ENCODE assay signal across 15 mouse cellular contexts in the genomic region with DNA sequence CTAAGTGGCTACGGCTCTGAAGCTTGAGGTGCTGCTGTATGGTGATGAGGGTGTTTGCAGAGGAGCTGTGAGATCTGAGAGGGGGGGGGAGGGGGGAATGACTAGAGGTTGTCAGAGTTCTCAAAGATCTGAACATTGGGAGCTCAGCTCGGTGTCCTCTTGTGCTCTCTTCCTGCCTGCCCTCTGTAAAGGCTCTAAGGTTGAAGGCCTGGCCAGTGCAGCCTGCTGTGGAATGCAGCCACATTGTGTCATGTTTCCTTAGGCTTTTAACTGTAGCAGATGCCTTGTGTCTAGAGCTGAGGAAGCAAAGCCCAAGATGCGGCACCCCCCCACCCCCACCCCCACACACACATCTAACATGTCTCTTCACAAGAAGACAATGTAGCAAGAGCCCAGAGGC.
"Had no signal": no experiment of that assay in that cellular context is flagged by ENCODE, and none has a peak within 500 bp of the region (broad histone marks: within the 10 kb centered on the region; RNA-seq: fewer than 3 reads in every experiment).

No protein-coding gene starts in this region.

- H3K27me3 ChIP-seq: limb, embryonic 15.5 days; liver, embryonic 12.5 days; neural tube, embryonic 12.5 days had no signal

- H3K9ac ChIP-seq: limb, embryonic 15.5 days; liver, embryonic 12.5 days; lung, embryonic 14.5 days; neural tube, embryonic 12.5 days had no signal

- H3K4me2 ChIP-seq: limb, embryonic 15.5 days; liver, embryonic 12.5 days; lung, embryonic 14.5 days; neural tube, embryonic 12.5 days had no signal

- H3K9me3 ChIP-seq: limb, embryonic 15.5 days; liver, embryonic 12.5 days; midbrain, embryonic 10.5 days; neural tube, embryonic 12.5 days had no signal

- H3K27ac ChIP-seq: limb, embryonic 15.5 days; liver, embryonic 12.5 days; midbrain, embryonic 10.5 days; neural tube, embryonic 12.5 days had no signal

- H3K4me3 ChIP-seq: limb, embryonic 15.5 days; liver, embryonic 12.5 days; midbrain, embryonic 10.5 days; myocyte; neural tube, embryonic 12.5 days had no signal

- ATAC-seq: liver, embryonic 12.5 days had no signal

- H3K4me1 ChIP-seq: limb, embryonic 15.5 days; liver, embryonic 12.5 days; midbrain, embryonic 10.5 days; neural tube, embryonic 12.5 days had no signal

- DNase-seq: layer of hippocampus, adult 9-11 months; layer of hippocampus, postnatal 36 days; lung, embryonic 14.5 days; lung, postnatal 10 days; lung, postnatal 4 days; midbrain, embryonic 14.5 days; retina, postnatal 1 day; right cerebral cortex, postnatal 4 days; spleen, adult 18-20 months; thymus, postnatal 4 days had no signal
